Mouse (Mus musculus): ENCODE data around the gene Msantd4.
"Not testable (repeated sequence)": the region's sequence is repeated elsewhere in the genome, so short reads cannot be mapped to it uniquely, and the experiment has no call there.

The Msantd4 gene

GRCm38 (mm10) chr9:4375828-4376639 is at the start of gene Msantd4:
TSS of gene Msantd4 (plus strand) at chr9:4376562.
- peak; percentile 99 for DNase-seq (ENCODE audit: extremely low read depth, low read depth)

GRCm38 (mm10) chr9:4353163-4353562 is 23.2 kb upstream of the Msantd4 start:
- no peak for DNase-seq (ENCODE audit: extremely low read depth, low read depth)

- peak; percentile 30 for DNase-seq (ENCODE audit: extremely low read depth, low read depth)
These were observed 318 bp downstream of the Msantd4 start for GRCm38 (mm10) chr9:4376640-4377120.

- not testable (repeated sequence) for DNase-seq (ENCODE audit: extremely low read depth, low read depth)
These were observed 24.4 kb downstream of the Msantd4 start for GRCm38 (mm10) chr9:4400801-4401200.

Measured in MEL-GATA-1-ER (cell line).